24 mouse cellular contexts compared by ENCODE assay signal in genomic region chr5:75538458-75538857, GRCm38 (mm10). TPM values are rescaled to one million over a fixed set of nuclear protein-coding genes. Genes with fewer than 3 reads are reported as not detected.
DNase-seq lines count a peak whose midpoint lies in the region; ATAC-seq and TF ChIP-seq lines count a peak whose summit lies in the region.
"Had no signal": no experiment of that assay in that cellular context is flagged by ENCODE, and none has a peak within 500 bp of the region (broad histone marks: within the 10 kb centered on the region; RNA-seq: fewer than 3 reads in every experiment).

No protein-coding gene starts in this region.

- TF ChIP-seq POLR2A in kidney, adult 2 months (IDR thresholded peaks at IDR 0.05; ENCODE audit: low read depth, low read length), result no peak

- no peak for TF ChIP-seq CTCF in kidney, adult 2 months (conservative IDR thresholded peaks at IDR 0.05; ENCODE audit: insufficient read depth, insufficient read length, low read depth, low read length)
- no peak for TF ChIP-seq CTCF in E14TG2a.4 (conservative IDR thresholded peaks at IDR 0.05; ENCODE audit: low read length)
- no peak for TF ChIP-seq CTCF in midbrain, postnatal 0 days (IDR thresholded peaks at IDR 0.05)

- no peak overlapping the region for H3K4me3 ChIP-seq in kidney, adult 2 months (ENCODE audit: insufficient read depth, low read depth, low read length)
- no peak overlapping the region for H3K4me3 ChIP-seq in kidney, embryonic 14.5 days (ENCODE audit: low read length)
- H3K4me3 ChIP-seq in E14TG2a.4 (replicated peaks; ENCODE audit: low read length), result 0 out of 2 replicates have a peak overlapping the region, but pooled peaks have one; percentile 10
- no peak overlapping the region for H3K4me3 ChIP-seq in embryonic facial prominence, embryonic 12.5 days
- no peak overlapping the region for H3K4me3 ChIP-seq in hindbrain, embryonic 14.5 days (replicated peaks; ENCODE audit: low read length)
- H3K4me3 ChIP-seq in midbrain, postnatal 0 days (ENCODE audit: low read depth, low read length), result no peak overlapping the region
- H3K4me3 ChIP-seq: embryonic facial prominence, embryonic 13.5 days; erythroblast, embryonic 14.5 days; forebrain, embryonic 12.5 days; intestine, embryonic 15.5 days; midbrain, embryonic 10.5 days; neural tube, embryonic 12.5 days had no signal

- H3K27ac ChIP-seq in kidney, adult 2 months (ENCODE audit: insufficient read depth, low read depth, low read length), result no peak overlapping the region
- no peak overlapping the region for H3K27ac ChIP-seq in kidney, embryonic 14.5 days (ENCODE audit: low read depth, low read length)
- H3K27ac ChIP-seq in embryonic facial prominence, embryonic 12.5 days, result no peak overlapping the region
- no peak overlapping the region for H3K27ac ChIP-seq in hindbrain, embryonic 14.5 days
- no peak overlapping the region for H3K27ac ChIP-seq in midbrain, postnatal 0 days (ENCODE audit: low read depth, low read length)
- H3K27ac ChIP-seq: embryonic facial prominence, embryonic 13.5 days; forebrain, embryonic 12.5 days; intestine, embryonic 15.5 days; macrophage; midbrain, embryonic 10.5 days; neural tube, embryonic 12.5 days had no signal

- no peaks in the 10 kb centered on the region for H3K36me3 ChIP-seq in kidney, adult 2 months (ENCODE audit: control insufficient read depth, insufficient read depth, low read length)
- H3K36me3 ChIP-seq in kidney, embryonic 14.5 days (ENCODE audit: control insufficient read depth, insufficient read depth, low read length), result no peaks in the 10 kb centered on the region
- H3K36me3 ChIP-seq in E14TG2a.4 (ENCODE audit: insufficient read depth, low read length), result no peaks in the 10 kb centered on the region
- H3K36me3 ChIP-seq in embryonic facial prominence, embryonic 12.5 days, result no peaks in the 10 kb centered on the region
- H3K36me3 ChIP-seq in hindbrain, embryonic 14.5 days (replicated peaks; ENCODE audit: control insufficient read depth, insufficient read depth), result no peaks in the 10 kb centered on the region
- H3K36me3 ChIP-seq in midbrain, postnatal 0 days (ENCODE audit: insufficient read depth, low read length), result no peaks in the 10 kb centered on the region
- H3K36me3 ChIP-seq: embryonic facial prominence, embryonic 13.5 days; forebrain, embryonic 12.5 days; intestine, embryonic 15.5 days; midbrain, embryonic 10.5 days; neural tube, embryonic 12.5 days had no signal

- H3K9me3 ChIP-seq in kidney, embryonic 14.5 days (ENCODE audit: control insufficient read depth, low read length), result no peaks in the 10 kb centered on the region
- H3K9me3 ChIP-seq in E14TG2a.4 (ENCODE audit: low read length), result no peaks in the 10 kb centered on the region
- H3K9me3 ChIP-seq in embryonic facial prominence, embryonic 12.5 days, result no peaks in the 10 kb centered on the region
- no peaks in the 10 kb centered on the region for H3K9me3 ChIP-seq in hindbrain, embryonic 14.5 days (ENCODE audit: control insufficient read depth, low read length)
- H3K9me3 ChIP-seq in midbrain, postnatal 0 days (ENCODE audit: low read length), result no peaks in the 10 kb centered on the region
- H3K9me3 ChIP-seq: embryonic facial prominence, embryonic 13.5 days; forebrain, embryonic 12.5 days; intestine, embryonic 15.5 days; midbrain, embryonic 10.5 days; neural tube, embryonic 12.5 days had no signal

- H3K9ac ChIP-seq in kidney, embryonic 14.5 days (ENCODE audit: low read depth, low read length), result no peak overlapping the region
- H3K9ac ChIP-seq in embryonic facial prominence, embryonic 12.5 days, result no peak overlapping the region
- H3K9ac ChIP-seq in hindbrain, embryonic 14.5 days, result no peak overlapping the region
- H3K9ac ChIP-seq in midbrain, postnatal 0 days (replicated peaks; ENCODE audit: low read length, poor library complexity, severe bottlenecking), result no peak overlapping the region
- H3K9ac ChIP-seq: embryonic facial prominence, embryonic 13.5 days; forebrain, embryonic 12.5 days; intestine, embryonic 15.5 days; neural tube, embryonic 12.5 days had no signal

- WGBS in kidney, adult 2 months, result 50% methylated on average over 4 of the region's 4 CpGs
- WGBS in kidney, embryonic 14.5 days, result 32% methylated on average over 4 of the region's 4 CpGs
- WGBS in embryonic facial prominence, embryonic 12.5 days, result 26% methylated on average over 4 of the region's 4 CpGs
- WGBS in hindbrain, embryonic 14.5 days, result 15% methylated on average over 4 of the region's 4 CpGs
- WGBS in midbrain, postnatal 0 days, result 31% methylated on average over 3 of the region's 4 CpGs

- no peak for ATAC-seq in kidney, embryonic 14.5 days (ENCODE audit: low FRiP score, low TSS enrichment)
- ATAC-seq in embryonic facial prominence, embryonic 12.5 days (ENCODE audit: insufficient number of reproducible peaks, insufficient read depth, low FRiP score, low TSS enrichment), result peak; percentile 72; the same call in 1 of the 2 replicates
- ATAC-seq in hindbrain, embryonic 14.5 days (ENCODE audit: low FRiP score), result no peak
- no peak for ATAC-seq in midbrain, postnatal 0 days (ENCODE audit: low FRiP score)
- ATAC-seq: hindbrain, embryonic 16.5 days; lung, postnatal 0 days had no signal

- H3K27me3 ChIP-seq in kidney, adult 2 months (replicated peaks; ENCODE audit: control insufficient read depth, insufficient read depth, low read length), result no peaks in the 10 kb centered on the region
- no peaks in the 10 kb centered on the region for H3K27me3 ChIP-seq in kidney, embryonic 14.5 days (ENCODE audit: control insufficient read depth, insufficient read depth, low read length)
- 0 out of 2 replicates have a peak, but pooled peaks cover 2% of the 10 kb centered on the region for H3K27me3 ChIP-seq in E14TG2a.4 (ENCODE audit: insufficient read depth, low read length)
- no peaks in the 10 kb centered on the region for H3K27me3 ChIP-seq in embryonic facial prominence, embryonic 12.5 days
- H3K27me3 ChIP-seq in hindbrain, embryonic 14.5 days (ENCODE audit: control insufficient read depth, insufficient read depth, low read length), result no peaks in the 10 kb centered on the region
- H3K27me3 ChIP-seq in midbrain, postnatal 0 days (ENCODE audit: insufficient read depth, low read length), result no peaks in the 10 kb centered on the region
- H3K27me3 ChIP-seq: CH12.LX; embryonic facial prominence, embryonic 13.5 days; forebrain, embryonic 12.5 days; intestine, embryonic 15.5 days; neural tube, embryonic 12.5 days had no signal

- H3K4me1 ChIP-seq in kidney, adult 2 months (ENCODE audit: control insufficient read depth, insufficient read depth, low read length), result no peaks in the 10 kb centered on the region
- H3K4me1 ChIP-seq in kidney, embryonic 14.5 days (ENCODE audit: control insufficient read depth, insufficient read depth, low read length), result no peaks in the 10 kb centered on the region
- peaks cover 36% of the 10 kb centered on the region for H3K4me1 ChIP-seq in E14TG2a.4 (replicated peaks; ENCODE audit: low read depth, low read length)
- H3K4me1 ChIP-seq in embryonic facial prominence, embryonic 12.5 days, result no peaks in the 10 kb centered on the region
- H3K4me1 ChIP-seq in hindbrain, embryonic 14.5 days (replicated peaks; ENCODE audit: control insufficient read depth, insufficient read depth, low read length), result no peaks in the 10 kb centered on the region
- H3K4me1 ChIP-seq in midbrain, postnatal 0 days (ENCODE audit: insufficient read depth, low read length), result no peaks in the 10 kb centered on the region
- H3K4me1 ChIP-seq: embryonic facial prominence, embryonic 13.5 days; forebrain, embryonic 12.5 days; neural tube, embryonic 12.5 days had no signal

- peak; percentile 38 for DNase-seq in kidney, adult 2 months
- peak; percentile 84 for DNase-seq in ES-CJ7 (ENCODE audit: low read depth, low spot score)
- no peak for DNase-seq in neural tube, embryonic 10.5 days (ENCODE audit: extremely low spot score, low spot score)
- no peak for DNase-seq in hindbrain, embryonic 14.5 days (ENCODE audit: low spot score)
- DNase-seq in midbrain, postnatal 0 days (ENCODE audit: low spot score), result no peak
- DNase-seq: adrenal gland, adult 2 months; B cell, adult 2 months; cerebellum, adult 11-12 months; cerebellum, postnatal 10 days; gastrocnemius, postnatal 36 days; layer of hippocampus, postnatal 36 days had no signal

- no peak overlapping the region for H3K4me2 ChIP-seq in kidney, embryonic 14.5 days (replicated peaks; ENCODE audit: low read depth, low read length)
- no peak overlapping the region for H3K4me2 ChIP-seq in embryonic facial prominence, embryonic 12.5 days (replicated peaks)
- H3K4me2 ChIP-seq in hindbrain, embryonic 14.5 days (replicated peaks), result no peak overlapping the region
- H3K4me2 ChIP-seq in midbrain, postnatal 0 days (ENCODE audit: low read depth, low read length, poor library complexity, severe bottlenecking), result no peak overlapping the region
- H3K4me2 ChIP-seq: embryonic facial prominence, embryonic 13.5 days; forebrain, embryonic 12.5 days; intestine, embryonic 15.5 days; neural tube, embryonic 12.5 days had no signal

RNA-seq across cellular contexts. Expression of gene Kit, which starts 36.3 kb away (rescaled TPM):
- 15.2 and 15.6 TPM in 2 replicates for polyA plus RNA-seq in kidney, adult 2 months (2012; rRNA removed)
- 7.9 and 17.8 TPM in 2 replicates for polyA plus RNA-seq in kidney, embryonic 14.5 days (2014; fragmentation: Nextera tagmentation; extraction: Ambion mirVana)
- polyA plus RNA-seq in embryonic facial prominence, embryonic 12.5 days (2016; fragmentation: Nextera tagmentation; extraction: Ambion mirVana), result 13.9 and 17.1 TPM in 2 replicates
- polyA plus RNA-seq in hindbrain, embryonic 14.5 days (2014; fragmentation: Nextera tagmentation; extraction: Ambion mirVana), result 56.6 and 62.1 TPM in 2 replicates
- 51.6 and 52.4 TPM in 2 replicates for total RNA-seq in midbrain, postnatal 0 days (2014; rRNA removed)
- polyA plus RNA-seq in midbrain, postnatal 0 days (2015; fragmentation: Nextera tagmentation; extraction: Ambion mirVana), result 29.9 and 30.9 TPM in 2 replicates

Comparison
In these comparisons a context has a peak if more than half of its experiments do, and no peak if none do; other contexts are left out.
1. DNase-seq: peak in kidney, adult 2 months (single experiment) and ES-CJ7 (single experiment); none in neural tube, embryonic 10.5 days (single experiment), hindbrain, embryonic 14.5 days (single experiment) and midbrain, postnatal 0 days (single experiment).